Mouse (Mus musculus) right cerebral cortex, adult 18-20 months (tissue): ENCODE results near the gene Emid1.

Experiments used
- DNase-seq: peaks from one replicate; pipeline ENCODE4 v3.0.0; 2022; ENCODE audit warnings: mixed read lengths

Gene Emid1

GRCm38 (mm10) chr11:5151680-5152337, at the start of gene Emid1:
Emid1 (minus strand) TSS chr11:5152257.
- no peak for DNase-seq

GRCm38 (mm10) chr11:5199879-5200278, 47.8 kb upstream of the Emid1 start:
- no peak for DNase-seq

GRCm38 (mm10) chr11:5197068-5197467, 45.0 kb upstream of the Emid1 start:
- DNase-seq: no peak

GRCm38 (mm10) chr11:5196583-5196982, 44.5 kb upstream of the Emid1 start:
- no peak for DNase-seq

- no peak for DNase-seq
Measured at GRCm38 (mm10) chr11:5193576-5193881, 41.5 kb upstream of the Emid1 start.

- no peak for DNase-seq
Measured at GRCm38 (mm10) chr11:5192840-5193575, 41.0 kb upstream of the Emid1 start.

- no peak for DNase-seq
Measured at GRCm38 (mm10) chr11:5192084-5192516, 40.0 kb upstream of the Emid1 start.

- no peak for DNase-seq
Measured at GRCm38 (mm10) chr11:5189239-5189933, 37.3 kb upstream of the Emid1 start.

- DNase-seq: no peak
Measured at GRCm38 (mm10) chr11:5188170-5188569, 36.1 kb upstream of the Emid1 start.

- no peak for DNase-seq
Measured at GRCm38 (mm10) chr11:5184832-5185231, 32.8 kb upstream of the Emid1 start.

- no peak for DNase-seq
Measured at GRCm38 (mm10) chr11:5184250-5184649, 32.2 kb upstream of the Emid1 start.

- DNase-seq: no peak
Measured at GRCm38 (mm10) chr11:5182870-5183269, 30.8 kb upstream of the Emid1 start.

GRCm38 (mm10) chr11:5181850-5182404, 29.9 kb upstream of the Emid1 start:
- DNase-seq: peak; percentile 70

GRCm38 (mm10) chr11:5179391-5179790, 27.3 kb upstream of the Emid1 start:
- no peak for DNase-seq

- no peak for DNase-seq
Measured at GRCm38 (mm10) chr11:5177171-5177570, 25.1 kb upstream of the Emid1 start.

GRCm38 (mm10) chr11:5176685-5177084, 24.6 kb upstream of the Emid1 start:
- no peak for DNase-seq

GRCm38 (mm10) chr11:5175866-5176265, 23.8 kb upstream of the Emid1 start:
- no peak for DNase-seq

- no peak for DNase-seq
Measured at GRCm38 (mm10) chr11:5175141-5175540, 23.1 kb upstream of the Emid1 start.

GRCm38 (mm10) chr11:5172861-5173260, 20.8 kb upstream of the Emid1 start:
- no peak for DNase-seq

- peak; percentile 22 for DNase-seq
Measured at GRCm38 (mm10) chr11:5167311-5167710, 15.3 kb upstream of the Emid1 start.

- DNase-seq: peak; percentile 81
Measured at GRCm38 (mm10) chr11:5165471-5165916, 13.4 kb upstream of the Emid1 start.

GRCm38 (mm10) chr11:5164310-5164709, 12.3 kb upstream of the Emid1 start:
- no peak for DNase-seq

GRCm38 (mm10) chr11:5163421-5163820, 11.4 kb upstream of the Emid1 start:
- no peak for DNase-seq
